Mouse (Mus musculus) left cerebral cortex, postnatal 10 days (tissue): ENCODE measurements around the gene Pds5a. TPM values are rescaled to one million over a fixed set of nuclear protein-coding genes. Genes with fewer than 3 reads are reported as not detected.
A peak's percentile ranks its signal among the peaks of the same experiment; 100 is the strongest.
"Not testable (repeated sequence)": the region's sequence is repeated elsewhere in the genome, so short reads cannot be mapped to it uniquely, and the experiment has no call there.

ENCODE experiments used
- DNase-seq, 2 experiments: peaks; one replicate each; pipeline ENCODE4 v3.0.0; 2021 to 2022; ENCODE audit warnings: low spot score in 2 of 2, mixed read lengths in 1 of 2; ENCODE audit errors: extremely low spot score in 1 of 2
- intact Hi-C: fragments of 180-260 bp; cut with DNase I; formaldehyde crosslinking; loops from one replicate; pipeline ENCODE4 v1.15.1; 2025
- total RNA-seq, 2 experiments: library from RNA; stranded (reverse); gene quantifications; 2 replicates each; pipeline ENCODE4 v1.2.3; 2021

The Pds5a gene
- total RNA-seq, 2 experiments from 2014 or later, result 67.3 to 69.9 TPM

- intact Hi-C loops, result loop anchor here (5.0 to 10.0 kb wide), 2 partner anchors 63 to 294 kb away; partner anchors contain the start of gene N4bp2
- no peak for DNase-seq
These were observed 1.1 kb upstream of the Pds5a start for GRCm38 (mm10) chr5:65699146-65699545.

- intact Hi-C loops, result loop anchor here (5.0 to 10.0 kb wide), 2 partner anchors 64 to 294 kb away; partner anchors contain the start of gene N4bp2
- no peak for DNase-seq
These were observed 675 bp upstream of the Pds5a start for GRCm38 (mm10) chr5:65698759-65699136.

- peak in 1 of 2 experiments; percentile 81 for DNase-seq
- intact Hi-C loops, result loop anchor here (2.0 to 10.0 kb wide), 3 partner anchors 65 to 293 kb away; partner anchors contain the start of gene N4bp2
These were observed 612 bp downstream of the Pds5a start for GRCm38 (mm10) chr5:65697486-65697835.

- intact Hi-C loops, result loop anchor here (2.0 to 10.0 kb wide), 3 partner anchors 65 to 292 kb away; partner anchors contain the start of gene N4bp2
- peak; percentile 63 to 79 for DNase-seq
These were observed 1.1 kb downstream of the Pds5a start for GRCm38 (mm10) chr5:65696821-65697485.

GRCm38 (mm10) chr5:65694076-65694475 lies 4.0 kb downstream of the Pds5a start:
- intact Hi-C loops, result loop anchor here (10.0 kb wide), 1 partner anchor 289 kb away; no protein-coding TSS in a partner anchor

GRCm38 (mm10) chr5:65693018-65693417 lies 5.1 kb downstream of the Pds5a start:
- intact Hi-C loops, result loop anchor here (10.0 kb wide), 1 partner anchor 288 kb away; no protein-coding TSS in a partner anchor
- DNase-seq, result no peak

More at GRCm38 (mm10) chr5:65694076-65694475, 4.0 kb downstream of the Pds5a start:
- not testable (repeated sequence) for DNase-seq

- intact Hi-C loops, result no loop called here
- DNase-seq, result no peak
These were observed 9.3 kb downstream of the Pds5a start for GRCm38 (mm10) chr5:65688806-65689205.

- DNase-seq, result no peak
- intact Hi-C loops, result no loop called here
These were observed 11.3 kb downstream of the Pds5a start for GRCm38 (mm10) chr5:65686806-65687205.

GRCm38 (mm10) chr5:65678826-65679225 lies 19.2 kb downstream of the Pds5a start:
- intact Hi-C loops, result no loop called here
- DNase-seq, result no peak

- no peak for DNase-seq
- intact Hi-C loops, result no loop called here
These were observed 25.9 kb downstream of the Pds5a start for GRCm38 (mm10) chr5:65672162-65672561.

GRCm38 (mm10) chr5:65667644-65668043 lies 30.4 kb downstream of the Pds5a start:
- intact Hi-C loops, result no loop called here
- no peak for DNase-seq

GRCm38 (mm10) chr5:65665370-65665769 lies 32.7 kb downstream of the Pds5a start:
- DNase-seq, result no peak
- intact Hi-C loops, result no loop called here

- intact Hi-C loops, result no loop called here
- no peak for DNase-seq
These were observed 36.1 kb downstream of the Pds5a start for GRCm38 (mm10) chr5:65661958-65662357.

- intact Hi-C loops, result no loop called here
- DNase-seq, result no peak
These were observed 44.3 kb downstream of the Pds5a start for GRCm38 (mm10) chr5:65653786-65654185.

GRCm38 (mm10) chr5:65638896-65639295 lies 59.2 kb downstream of the Pds5a start:
- DNase-seq, result no peak
- intact Hi-C loops, result no loop called here

- no peak for DNase-seq
- intact Hi-C loops, result no loop called here
These were observed 73.7 kb downstream of the Pds5a start for GRCm38 (mm10) chr5:65624340-65624739.

- intact Hi-C loops, result no loop called here
- DNase-seq, result no peak
These were observed 84.7 kb downstream of the Pds5a start for GRCm38 (mm10) chr5:65613152-65613924.

- intact Hi-C loops, result no loop called here
- DNase-seq, result no peak
These were observed 87.5 kb downstream of the Pds5a start for GRCm38 (mm10) chr5:65610541-65610940.

- DNase-seq, result no peak
- intact Hi-C loops, result no loop called here
These were observed 88.3 kb downstream of the Pds5a start for GRCm38 (mm10) chr5:65609769-65610168.

- no peak for DNase-seq
- intact Hi-C loops, result no loop called here
These were observed 91.3 kb downstream of the Pds5a start for GRCm38 (mm10) chr5:65606820-65607219.
